Mouse (Mus musculus) testis, adult 10 weeks (tissue): Measurements from ENCODE around the gene Coq10a. TPM values are rescaled to one million over a fixed set of nuclear protein-coding genes. Genes with fewer than 3 reads are reported as not detected.

Source experiments
- polyA plus RNA-seq: library from polyadenylated mRNA; stranded (reverse); fragments of 350-450 nt; fragmentation: Illumina TruSeq; extraction: RNeasy Lipid Tissue Mini Kit (QIAGEN cat#74804); gene quantifications from one replicate; pipeline ENCODE4 v1.2.3, GENCODE M21; 2014; ENCODE audit warnings: low read depth, low replicate concordance

Gene Coq10a
- polyA plus RNA-seq: 4.6 TPM

DNA sequence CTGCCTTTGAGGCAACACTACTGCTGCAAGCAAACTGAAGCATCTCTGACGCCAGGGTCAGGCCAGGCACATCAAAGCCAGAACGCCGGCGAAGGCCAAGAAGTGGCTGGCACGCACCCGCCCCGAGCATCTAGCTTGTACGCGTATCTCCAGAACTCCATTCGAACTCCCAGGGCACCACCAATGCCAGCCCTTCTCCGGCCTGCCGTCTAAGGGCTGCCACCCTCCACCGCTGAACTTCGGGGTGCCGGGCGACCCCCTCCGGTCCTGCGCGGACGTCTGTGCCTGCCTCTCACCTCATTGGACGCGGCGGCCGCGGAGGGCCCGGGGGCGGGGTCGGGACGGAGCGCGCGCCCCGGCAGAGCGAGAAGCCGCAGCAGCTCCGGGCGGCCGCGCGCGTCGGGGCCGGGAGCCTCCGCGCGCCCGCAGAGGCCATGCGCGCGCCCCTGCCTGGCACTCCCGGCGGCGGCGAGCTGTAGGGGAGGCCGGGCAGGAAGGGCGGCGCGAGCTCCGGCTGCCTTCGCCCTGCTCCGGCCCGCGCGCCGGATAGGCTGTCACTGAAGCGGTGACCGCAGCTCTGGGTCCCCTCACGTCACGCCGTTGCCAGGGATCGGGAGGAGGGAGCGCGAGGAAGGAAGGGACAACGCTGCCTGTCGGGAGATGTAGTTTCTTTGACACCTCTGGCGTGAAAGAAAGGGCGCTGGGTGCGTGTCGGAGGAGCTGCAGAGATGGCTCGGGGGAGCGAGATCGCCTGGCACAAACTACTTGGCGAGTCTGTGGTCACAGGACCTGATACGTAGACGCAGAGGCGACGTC is at the start of gene Coq10a:
Gene Coq10a (minus strand): TSS at position 596 of the 816 bp plus-strand sequence.

DNA sequence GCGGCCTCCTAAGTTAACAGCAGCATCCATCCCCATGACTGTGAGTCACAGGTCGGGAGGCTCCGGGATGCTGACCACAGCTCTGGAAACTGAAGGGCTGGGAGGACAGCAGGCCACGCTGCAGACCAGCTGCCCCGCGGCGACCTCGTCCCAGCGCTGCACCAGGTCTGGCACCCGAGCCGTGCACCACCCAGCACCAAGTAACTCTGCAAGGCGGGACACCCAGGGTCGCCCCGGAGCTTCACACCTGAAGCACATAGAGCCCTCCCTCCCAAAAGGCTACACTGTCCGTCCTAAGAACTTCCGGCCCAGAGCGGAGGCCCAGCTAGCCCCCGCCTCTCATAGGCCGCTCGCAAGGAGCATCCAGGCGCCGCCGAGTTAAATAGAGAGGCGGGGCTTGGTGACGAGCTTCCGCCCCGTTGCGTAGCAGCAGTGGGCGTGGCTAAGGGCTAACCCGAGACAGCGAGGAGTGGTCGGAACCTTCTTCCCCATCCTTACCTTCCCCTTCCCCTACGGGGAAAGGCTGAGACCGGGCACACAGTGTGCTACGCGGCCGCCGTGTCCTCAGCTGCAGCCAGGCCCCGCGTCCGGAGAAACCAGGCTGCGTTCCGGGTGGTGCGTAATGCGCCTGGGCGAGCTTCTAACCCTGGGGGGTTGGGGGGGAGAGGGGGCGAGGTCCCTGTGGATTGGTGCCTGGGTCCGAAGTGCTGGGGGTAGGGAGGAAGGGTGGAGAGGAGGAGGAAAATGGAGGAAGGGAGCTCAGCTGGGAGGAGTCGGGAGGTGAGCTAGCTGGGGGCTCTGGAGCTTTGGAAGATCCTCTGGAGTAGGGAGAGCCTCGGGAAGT is 42.6 kb upstream of the Coq10a start, which contains the start of the genes Nabp2 and Rnf41:
Gene Nabp2 (minus strand): TSS at position 282 of the 844 bp plus-strand sequence.
Gene Rnf41 (plus strand): TSS at position 447 of the 844 bp plus-strand sequence.

DNA sequence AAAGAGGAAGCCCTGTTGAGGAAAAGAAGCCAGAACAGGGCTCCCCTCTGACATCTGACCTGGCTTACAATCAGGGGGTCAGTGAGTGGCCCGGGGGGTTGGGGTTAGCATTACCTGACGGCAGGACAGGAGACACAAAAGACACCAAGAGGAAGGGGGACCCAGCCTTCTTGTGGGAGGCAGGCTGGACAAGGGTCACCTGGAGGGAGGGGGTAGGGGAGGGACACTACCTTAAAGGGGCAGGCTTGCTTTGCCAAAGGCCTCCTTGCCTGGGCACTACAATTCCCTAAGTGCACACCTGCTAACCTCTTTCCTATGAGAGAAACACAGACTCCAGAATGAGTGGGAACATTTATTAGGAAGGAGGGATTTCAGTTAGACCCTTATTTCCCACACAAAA is 32.3 kb upstream of the Coq10a start, which contains the start of gene Slc39a5:
Gene Slc39a5 (minus strand): TSS at position 174 of the 400 bp plus-strand sequence.

DNA sequence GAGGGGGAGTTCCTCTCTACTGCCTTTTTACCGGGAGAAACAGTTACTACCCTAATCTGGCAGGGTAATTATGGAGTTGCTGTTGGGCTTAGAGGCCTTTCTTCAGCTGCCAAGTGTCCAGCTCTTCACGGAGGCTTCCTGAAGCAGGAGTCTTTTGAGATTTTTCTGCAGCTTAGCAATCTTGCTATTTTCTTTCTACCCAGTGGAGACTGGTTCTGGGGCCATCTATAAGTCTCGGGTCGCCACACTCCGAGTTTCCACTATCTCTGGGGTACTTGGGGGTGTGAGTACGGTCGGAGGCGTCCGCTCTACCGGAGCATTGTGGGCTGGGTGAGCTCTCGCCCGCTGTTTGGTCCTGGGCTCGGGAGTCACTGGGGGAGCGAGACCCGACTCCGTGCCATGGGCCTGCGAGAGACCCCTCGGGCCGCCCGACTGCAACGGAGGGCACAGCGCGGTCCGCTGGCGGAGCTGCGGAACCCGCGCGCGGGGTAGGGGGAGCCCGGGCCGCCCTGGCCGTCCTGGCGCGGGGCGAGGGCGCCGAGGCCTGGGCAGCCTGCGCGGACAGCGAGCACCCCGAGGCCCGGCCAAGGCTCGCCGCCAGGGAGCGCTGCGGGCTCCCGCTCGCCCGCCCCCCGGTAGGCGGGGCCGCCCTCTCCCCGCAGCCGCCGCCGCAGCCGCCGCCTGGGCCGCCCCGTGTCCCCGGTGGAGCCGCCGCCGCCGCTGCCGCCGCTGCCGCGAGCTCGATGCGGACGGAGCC is 7.8 kb upstream of the Coq10a start, which contains the start of gene Ankrd52:
Gene Ankrd52 (plus strand): TSS at position 661 of the 757 bp plus-strand sequence.

GRCm38 (mm10) chr10:128337306-128338181 is 31.3 kb downstream of the Coq10a start, which contains the start of gene Cs:
Gene Cs (plus strand): TSS chr10:128337734.

DNA sequence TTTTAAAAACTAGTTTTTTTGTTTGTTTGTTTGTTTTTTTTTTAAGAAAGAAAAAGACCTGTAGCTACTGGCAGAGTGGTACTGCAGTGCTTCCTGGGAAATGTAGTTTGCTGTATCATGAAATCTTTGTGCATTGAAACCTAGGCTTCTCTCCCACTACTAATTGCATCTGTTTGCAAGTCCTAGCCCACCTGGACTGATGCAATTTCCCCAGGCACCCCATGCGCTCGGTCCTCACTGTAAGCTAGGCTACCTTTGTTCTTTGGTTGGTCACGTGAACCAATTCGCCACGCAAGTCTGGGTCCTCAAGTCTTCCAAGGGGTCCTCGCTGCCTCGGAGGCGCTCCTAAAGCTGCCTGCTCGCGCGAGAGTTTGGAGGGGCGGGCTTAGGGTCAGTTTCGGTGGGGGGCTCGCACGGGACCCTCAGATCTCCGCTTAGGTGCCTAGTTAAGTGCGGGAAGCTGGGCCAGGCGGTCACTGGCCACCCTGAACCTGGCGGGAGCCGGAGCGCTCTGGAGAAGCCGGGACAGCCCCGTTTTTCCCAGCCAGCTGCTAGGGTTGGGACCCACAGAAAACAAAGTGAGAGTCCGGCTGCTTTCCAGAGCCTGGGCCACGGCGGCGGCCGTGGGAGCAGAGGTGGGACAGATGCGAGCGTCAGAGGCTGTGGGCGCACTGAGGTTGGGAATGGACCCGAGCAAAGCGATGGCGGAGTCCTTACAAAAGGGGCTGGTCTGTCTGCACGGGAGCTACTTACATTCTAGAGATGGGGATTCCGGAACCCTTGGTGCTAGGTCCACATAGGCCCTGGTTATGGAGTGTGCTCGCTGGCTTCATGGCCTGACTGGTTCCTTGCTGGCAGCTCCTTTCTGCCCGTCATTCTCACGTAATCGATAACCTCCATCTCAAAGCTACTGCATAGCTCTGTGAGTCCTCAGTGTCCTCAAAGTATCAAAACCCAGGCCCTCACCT is 46.4 kb downstream of the Coq10a start, which contains the start of gene Cnpy2:
Gene Cnpy2 (plus strand): TSS at position 319 of the 968 bp plus-strand sequence.

Other genes with a start within 250 kb of the Coq10a start
- 5.9 TPM for gene Rbms2, start 188.7 kb downstream of the Coq10a start, polyA plus RNA-seq
- gene Gls2, start 174.5 kb downstream of the Coq10a start, polyA plus RNA-seq: 0.53 TPM
- 3.3 TPM for gene Spryd4, start 157.2 kb downstream of the Coq10a start, polyA plus RNA-seq
- not detected for gene Mip, start 143.2 kb downstream of the Coq10a start, polyA plus RNA-seq
- 2.2 TPM for gene Timeless, start 136.9 kb downstream of the Coq10a start, polyA plus RNA-seq
- gene Apon, start 114.9 kb downstream of the Coq10a start, polyA plus RNA-seq: not detected
- gene Apof, start 100.3 kb downstream of the Coq10a start, polyA plus RNA-seq: 0.34 TPM
- 1.8 TPM for gene Stat2, start 98.4 kb downstream of the Coq10a start, polyA plus RNA-seq
- 0.36 TPM for gene Il23a, start 70.2 kb downstream of the Coq10a start, polyA plus RNA-seq
- 10.8 TPM for gene Pan2, start 65.7 kb downstream of the Coq10a start, polyA plus RNA-seq
- gene Cnpy2, start 46.5 kb downstream of the Coq10a start, polyA plus RNA-seq: 7.6 TPM
- 25.2 TPM for gene Cs, start 31.3 kb downstream of the Coq10a start, polyA plus RNA-seq
- 2.2 TPM for gene Ankrd52, start 8.1 kb upstream of the Coq10a start, polyA plus RNA-seq
- gene Slc39a5, start 32.2 kb upstream of the Coq10a start, polyA plus RNA-seq: not detected
- gene Nabp2, start 42.5 kb upstream of the Coq10a start, polyA plus RNA-seq: 9.7 TPM
- 9.4 TPM for gene Rnf41, start 42.7 kb upstream of the Coq10a start, polyA plus RNA-seq
- gene Smarcc2, start 90.3 kb upstream of the Coq10a start, polyA plus RNA-seq: 96.4 TPM
- gene Myl6, start 125.1 kb upstream of the Coq10a start, polyA plus RNA-seq: 20.5 TPM
- 0.71 TPM for gene Myl6b, start 129.7 kb upstream of the Coq10a start, polyA plus RNA-seq
- 0.36 TPM for gene Esyt1, start 156.9 kb upstream of the Coq10a start, polyA plus RNA-seq
- gene Zc3h10, start 178.8 kb upstream of the Coq10a start, polyA plus RNA-seq: 3.2 TPM
- 21.9 TPM for gene Rpl41, start 180.3 kb upstream of the Coq10a start, polyA plus RNA-seq
- 83.5 TPM for gene Pa2g4, start 197.0 kb upstream of the Coq10a start, polyA plus RNA-seq
- gene Erbb3, start 220.7 kb upstream of the Coq10a start, polyA plus RNA-seq: 0.55 TPM